Mouse (Mus musculus) kidney, embryonic 14.5 days (tissue): ENCODE measurements around the gene Nop10. TPM values are rescaled to one million over a fixed set of nuclear protein-coding genes. Genes with fewer than 3 reads are reported as not detected.

Experiments
- ATAC-seq: fragments of 200-750 bp; cut with Nextera tagmentation; 2 replicates; pipeline ENCODE4 v1.8.0; 2017; ENCODE audit warnings: moderate number of reproducible peaks, mild to moderate bottlenecking, moderate TSS enrichment, moderate library complexity; ENCODE audit not compliant: low FRiP score, low TSS enrichment
- H3K27ac ChIP-seq: fragments of 300-500 bp; sonication (generic); 2 replicates; pipeline ENCODE4 v1.5.1; 2014; ENCODE audit warnings: low read depth, mild to moderate bottlenecking, low read length, moderate library complexity, mixed read lengths
- H3K27me3 ChIP-seq: fragments of 300-500 bp; sonication (generic); 2 replicates; pipeline ENCODE4 v1.6.1; 2014; ENCODE audit warnings: mild to moderate bottlenecking, low read length; ENCODE audit not compliant: control insufficient read depth, insufficient read depth
- H3K36me3 ChIP-seq: fragments of 300-500 bp; sonication (generic); 2 replicates; pipeline ENCODE4 v1.6.1; 2014; ENCODE audit warnings: low read length, mixed read lengths; ENCODE audit not compliant: control insufficient read depth, insufficient read depth
- H3K4me1 ChIP-seq: fragments of 300-500 bp; sonication (generic); 2 replicates; pipeline ENCODE4 v1.6.1; 2014; ENCODE audit warnings: low read length, mixed read lengths; ENCODE audit not compliant: control insufficient read depth, insufficient read depth
- H3K4me2 ChIP-seq: fragments of 300-500 bp; sonication (generic); replicated peaks from 2 replicates; pipeline ENCODE4 v1.6.1; 2014; ENCODE audit warnings: low read depth, mild to moderate bottlenecking, low read length
- H3K4me3 ChIP-seq: fragments of 300-500 bp; sonication (generic); 2 replicates; pipeline ENCODE4 v1.5.1; 2014; ENCODE audit warnings: mild to moderate bottlenecking, low read length
- H3K9ac ChIP-seq: fragments of 300-500 bp; sonication (generic); 2 replicates; pipeline ENCODE4 v1.6.1; 2014; ENCODE audit warnings: low read depth, mild to moderate bottlenecking, low read length, moderate library complexity
- H3K9me3 ChIP-seq: fragments of 300-500 bp; sonication (generic); 2 replicates; pipeline ENCODE4 v1.6.1; 2016; ENCODE audit warnings: low read length; ENCODE audit not compliant: control insufficient read depth
- WGBS: fragments of 180-500 bp; shearing (Covaris S2); extraction: QIAGEN DNeasy Blood & Tissue Kit; methylation state at CpG from one replicate; pipeline ENCODE4 v1.1.7; 2014; 5-methylcytosine and 5-hydroxymethylcytosine counted together
- polyA plus RNA-seq: library from polyadenylated mRNA; unstranded; fragments of >200 nt; fragmentation: Nextera tagmentation; extraction: Ambion mirVana; gene quantifications from 2 replicates; pipeline ENCODE4 v1.2.1, GENCODE M21; 2014

Gene Nop10
- 225 and 322 TPM in 2 replicates for polyA plus RNA-seq

DNA sequence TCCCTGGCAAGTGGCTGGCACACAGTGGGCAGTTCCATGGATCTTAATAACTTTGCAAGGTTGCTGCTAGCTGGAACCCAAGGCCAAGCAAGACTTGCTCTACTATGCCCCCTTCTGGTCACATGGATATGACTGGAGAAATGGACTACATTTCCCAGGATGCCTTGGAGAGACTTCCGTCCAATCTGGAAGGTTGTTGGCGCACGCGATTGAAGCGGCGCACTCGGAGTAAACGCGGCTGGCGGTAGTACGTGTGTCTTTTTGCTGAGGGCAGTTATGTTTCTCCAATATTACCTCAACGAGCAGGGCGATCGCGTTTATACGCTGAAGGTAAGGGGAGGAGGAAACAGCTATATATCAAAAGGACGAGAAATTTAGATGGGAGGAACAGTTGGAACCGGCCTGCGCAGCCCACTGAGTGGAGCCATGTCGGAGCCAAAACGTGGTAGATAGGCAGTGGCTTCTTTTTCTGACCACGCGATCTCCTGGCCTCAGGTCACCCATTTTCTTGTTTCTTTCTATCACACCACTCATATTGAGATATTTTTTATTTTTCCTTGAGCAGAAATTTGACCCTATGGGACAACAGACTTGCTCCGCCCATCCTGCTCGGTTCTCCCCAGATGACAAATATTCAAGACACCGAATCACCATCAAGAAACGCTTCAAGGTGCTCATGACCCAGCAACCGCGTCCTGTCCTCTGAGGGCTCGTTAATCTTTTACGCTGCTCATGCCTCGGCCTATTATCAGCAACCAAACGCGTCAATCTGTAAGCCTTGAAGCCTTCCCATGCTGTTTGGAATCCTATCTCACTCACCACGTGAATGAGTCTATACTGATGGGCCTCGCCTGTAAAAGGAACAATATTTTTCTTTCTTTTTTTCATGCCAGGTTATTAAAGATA is at the start of gene Nop10:
TSS of gene Nop10 (plus strand) at position 179 of the 906 bp plus-strand sequence.
- no peaks in the 10 kb centered on the region for H3K9me3 ChIP-seq
- peaks cover 9% of the 10 kb centered on the region; the same call in 1 of the 2 replicates for H3K4me1 ChIP-seq
- no peaks in the 10 kb centered on the region for H3K27me3 ChIP-seq
- no peaks in the 10 kb centered on the region for H3K36me3 ChIP-seq
- ATAC-seq: peak; percentile 65
- H3K4me2 ChIP-seq: peak within 1 kb of the TSS; percentile 52
- WGBS: under 1% methylated on average over 36 of the region's 36 CpGs
- H3K4me3 ChIP-seq: peak within 1 kb of the TSS; percentile 77
- H3K27ac ChIP-seq: 0 out of 2 replicates have a peak within 1 kb of the TSS, but pooled peaks have one; percentile 47
- H3K9ac ChIP-seq: peak within 1 kb of the TSS; percentile 64

- 5% methylated on average over 1 of the region's 1 CpGs for WGBS
- no peak overlapping the region for H3K4me2 ChIP-seq
- H3K36me3 ChIP-seq: no peaks in the 10 kb centered on the region
- no peak overlapping the region for H3K27ac ChIP-seq
- no peak overlapping the region for H3K4me3 ChIP-seq
- no peaks in the 10 kb centered on the region for H3K9me3 ChIP-seq
- H3K4me1 ChIP-seq: no peaks in the 10 kb centered on the region
- H3K9ac ChIP-seq: no peak overlapping the region
- peak; percentile 71; the same call in 1 of the 2 replicates for ATAC-seq
- no peaks in the 10 kb centered on the region for H3K27me3 ChIP-seq
These were observed 45.7 kb upstream of the Nop10 start for GRCm38 (mm10) chr2:112215977-112216376.

DNA sequence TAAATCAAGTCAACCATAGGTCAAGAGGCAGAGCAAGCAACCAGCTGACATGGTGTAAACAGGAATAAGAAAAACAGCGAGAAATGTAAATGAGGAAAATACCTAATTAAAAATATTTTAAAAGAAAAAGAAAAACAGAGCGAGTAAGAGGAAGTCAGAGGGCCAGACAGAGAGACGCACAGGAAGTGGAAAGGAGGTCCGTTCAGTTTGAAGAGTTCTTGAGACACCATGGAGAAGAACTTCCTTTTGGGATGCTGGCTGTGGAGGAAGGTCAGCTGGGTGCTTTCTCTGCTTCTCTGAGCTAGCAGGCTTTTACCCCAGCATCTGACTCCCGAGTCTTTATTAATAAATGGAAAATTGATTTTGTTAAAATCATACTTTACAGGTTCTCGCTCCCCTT is 44.1 kb upstream of the Nop10 start:
- no peak for ATAC-seq
- Histone ChIP-seq H3K36me3 (no peaks in the 10 kb centered on the region), H3K27ac (no peak overlapping the region)

DNA sequence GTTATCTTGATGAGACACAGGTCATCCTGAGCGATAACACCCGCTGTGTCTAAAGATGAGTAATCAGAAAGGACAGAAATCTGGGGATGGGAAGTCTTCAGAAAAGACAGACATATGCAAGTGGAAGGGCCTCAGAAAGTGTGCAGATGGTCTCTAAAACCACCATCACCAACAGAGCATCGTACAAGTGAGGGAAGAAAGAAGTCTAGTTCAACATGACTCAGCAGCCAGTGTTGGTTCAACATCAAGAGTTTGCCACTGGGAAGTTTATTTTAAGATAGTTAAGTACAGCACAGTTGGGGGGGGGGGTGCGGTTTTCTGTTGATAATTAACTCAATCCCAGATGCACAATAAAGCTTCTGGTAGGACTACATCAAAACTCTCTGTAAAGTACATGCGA is 40.8 kb upstream of the Nop10 start:
- H3K27me3 ChIP-seq: no peaks in the 10 kb centered on the region
- H3K4me1 ChIP-seq: no peaks in the 10 kb centered on the region
- no peaks in the 10 kb centered on the region for H3K9me3 ChIP-seq
- no peak overlapping the region for H3K9ac ChIP-seq
- no peaks in the 10 kb centered on the region for H3K36me3 ChIP-seq
- H3K27ac ChIP-seq: no peak overlapping the region
- no peak overlapping the region for H3K4me3 ChIP-seq
- no peak for ATAC-seq
- 89% methylated on average over 5 of the region's 5 CpGs for WGBS
- H3K4me2 ChIP-seq: no peak overlapping the region

More for the DNA sequence above, 44.1 kb upstream of the Nop10 start:
- Histone ChIP-seq H3K27me3 (no peaks in the 10 kb centered on the region), H3K9me3 (no peaks in the 10 kb centered on the region), H3K9ac (no peak overlapping the region), H3K4me3 (no peak overlapping the region), H3K4me2 (no peak overlapping the region), H3K4me1 (no peaks in the 10 kb centered on the region)
- WGBS: 84% methylated on average over 6 of the region's 6 CpGs

DNA sequence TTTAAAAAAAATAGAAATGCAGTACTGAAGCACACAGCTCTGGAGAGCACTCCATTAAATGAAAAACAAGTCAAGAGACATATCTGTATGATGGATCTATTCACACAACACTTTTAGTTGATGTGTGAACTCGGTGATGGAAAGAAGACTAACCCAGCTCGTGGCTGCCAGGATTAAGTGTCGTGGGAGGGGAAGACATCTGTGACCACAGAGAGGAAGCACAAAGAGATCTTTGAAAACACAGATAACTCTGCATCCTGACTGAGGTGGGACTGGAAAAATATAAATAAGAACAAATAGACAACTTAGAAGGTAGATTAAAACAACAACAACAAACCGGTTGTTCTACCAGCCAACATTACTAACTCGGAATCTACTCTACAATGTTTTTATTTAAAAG is 39.1 kb upstream of the Nop10 start:
- no peak overlapping the region for H3K9ac ChIP-seq
- H3K4me3 ChIP-seq: no peak overlapping the region
- no peaks in the 10 kb centered on the region for H3K36me3 ChIP-seq
- no peaks in the 10 kb centered on the region for H3K9me3 ChIP-seq
- H3K4me2 ChIP-seq: no peak overlapping the region
- H3K4me1 ChIP-seq: no peaks in the 10 kb centered on the region
- ATAC-seq: no peak
- WGBS: 71% methylated on average over 5 of the region's 5 CpGs
- H3K27ac ChIP-seq: no peak overlapping the region
- no peaks in the 10 kb centered on the region for H3K27me3 ChIP-seq

DNA sequence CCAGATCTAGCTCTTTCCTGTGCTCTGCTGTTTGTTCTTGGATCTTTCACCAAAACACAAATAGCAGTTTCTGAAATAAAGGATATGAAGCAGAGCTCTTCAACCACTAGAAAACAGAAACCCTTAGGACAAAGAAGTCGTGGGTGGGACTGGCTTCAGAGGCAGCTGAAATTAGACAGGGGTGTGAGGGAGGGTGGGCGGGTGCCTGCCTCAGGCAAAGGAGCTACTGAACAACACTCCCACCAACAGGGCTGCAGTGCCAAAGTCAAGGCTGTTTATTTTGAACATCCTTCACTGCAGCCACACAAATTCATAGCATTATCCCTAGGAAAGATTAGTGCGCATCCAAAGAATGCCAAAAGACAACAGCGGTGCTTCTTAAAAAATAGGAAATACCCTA is 37.4 kb upstream of the Nop10 start:
- Histone ChIP-seq H3K9me3 (no peaks in the 10 kb centered on the region), H3K27me3 (no peaks in the 10 kb centered on the region), H3K27ac (no peak overlapping the region), H3K4me1 (no peaks in the 10 kb centered on the region), H3K4me3 (no peak overlapping the region), H3K36me3 (no peaks in the 10 kb centered on the region), H3K4me2 (no peak overlapping the region), H3K9ac (no peak overlapping the region)
- 69% methylated on average over 4 of the region's 4 CpGs for WGBS
- no peak for ATAC-seq

- no peak overlapping the region for H3K9ac ChIP-seq
- no peak overlapping the region for H3K27ac ChIP-seq
- H3K36me3 ChIP-seq: no peaks in the 10 kb centered on the region
- no peaks in the 10 kb centered on the region for H3K9me3 ChIP-seq
- H3K4me3 ChIP-seq: no peak overlapping the region
- H3K4me2 ChIP-seq: no peak overlapping the region
- H3K27me3 ChIP-seq: no peaks in the 10 kb centered on the region
- H3K4me1 ChIP-seq: no peaks in the 10 kb centered on the region
- no peak for ATAC-seq
- WGBS: 88% methylated on average over 1 of the region's 1 CpGs
These were observed 29.1 kb upstream of the Nop10 start for GRCm38 (mm10) chr2:112232623-112233022.

- no peak for ATAC-seq
- Histone ChIP-seq H3K27ac (no peak overlapping the region), H3K9ac (no peak overlapping the region), H3K27me3 (no peaks in the 10 kb centered on the region), H3K4me2 (no peak overlapping the region), H3K36me3 (no peaks in the 10 kb centered on the region), H3K9me3 (no peaks in the 10 kb centered on the region), H3K4me3 (no peak overlapping the region), H3K4me1 (peaks cover 6% of the 10 kb centered on the region; the same call in 1 of the 2 replicates)
- 77% methylated on average over 2 of the region's 2 CpGs for WGBS
These were observed 25.1 kb upstream of the Nop10 start for GRCm38 (mm10) chr2:112236620-112237019.

- no peak overlapping the region for H3K9ac ChIP-seq
- H3K27me3 ChIP-seq: no peaks in the 10 kb centered on the region
- H3K27ac ChIP-seq: no peak overlapping the region
- WGBS: 8% methylated on average over 4 of the region's 4 CpGs
- peaks cover 9% of the 10 kb centered on the region; the same call in 1 of the 2 replicates for H3K4me1 ChIP-seq
- no peak overlapping the region for H3K4me3 ChIP-seq
- no peaks in the 10 kb centered on the region for H3K9me3 ChIP-seq
- no peaks in the 10 kb centered on the region for H3K36me3 ChIP-seq
- no peak overlapping the region; the same call in 1 of the 2 replicates for H3K4me2 ChIP-seq
- ATAC-seq: no peak
These were observed 23.7 kb upstream of the Nop10 start for GRCm38 (mm10) chr2:112238006-112238405.
